8 mouse cellular contexts compared by ENCODE assay signal in the genomic region with DNA sequence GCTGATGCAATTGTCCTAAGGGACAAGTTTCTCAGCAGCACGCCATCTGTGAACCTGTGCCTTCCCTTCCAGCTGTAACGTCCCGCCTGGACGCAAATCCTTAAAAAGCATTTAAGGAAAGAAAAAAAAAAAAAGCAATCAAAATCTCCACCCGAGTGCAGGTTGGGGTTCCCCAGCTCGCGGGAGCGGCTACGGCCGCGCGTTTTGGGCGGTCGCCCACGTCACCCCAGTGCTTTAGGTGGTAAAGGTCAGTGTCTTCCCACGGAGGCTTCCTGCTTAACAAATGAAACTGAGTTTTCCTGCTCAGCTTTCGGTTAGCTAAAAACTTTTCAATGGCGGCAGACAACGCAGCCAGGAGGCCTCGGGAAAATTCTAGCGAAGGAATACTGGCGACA. TPM values are rescaled to one million over a fixed set of nuclear protein-coding genes. Genes with fewer than 3 reads are reported as not detected.
DNase-seq lines count a peak whose midpoint lies in the region; ATAC-seq and TF ChIP-seq lines count a peak whose summit lies in the region.

No protein-coding gene starts in this region.

- TF ChIP-seq CTCF in olfactory bulb, adult 2 months (IDR thresholded peaks at IDR 0.05; ENCODE audit: insufficient read depth, low read depth, low read length): no peak

- peak; percentile 21 to 65 for DNase-seq in adrenal gland, adult (ENCODE audit: inconsistent age in 2 of 2, low spot score in 1 of 2)
- no peak for DNase-seq in adrenal gland, postnatal 4 days (ENCODE audit: low spot score in 2 of 2)
- DNase-seq in thymus, postnatal 14 days: peak; percentile 7
- no peak for DNase-seq in thymus, adult 18-20 months
- DNase-seq in kidney, postnatal 14 days: peak; percentile 24
- no peak for DNase-seq in testis, postnatal 14 days (ENCODE audit: low spot score)

- TF ChIP-seq POLR2A in olfactory bulb, adult 2 months (IDR thresholded peaks at IDR 0.05; ENCODE audit: insufficient read depth, low read depth, low read length): no peak

- H3K4me3 ChIP-seq in olfactory bulb, adult 2 months (ENCODE audit: insufficient read depth, low read depth, low read length): peak overlapping the region; percentile 53

- 7% methylated on average over 22 of the region's 22 CpGs for WGBS in olfactory bulb, adult 2 months

- no peak; the same call in 1 of the 2 replicates for ATAC-seq in monocyte, adult 5-6 weeks (replicated peaks; ENCODE audit: insufficient number of reproducible peaks, low FRiP score, low TSS enrichment, poor library complexity, severe bottlenecking)

- peaks cover 9% of the 10 kb centered on the region; the same call in 1 of the 2 replicates for H3K4me1 ChIP-seq in olfactory bulb, adult 2 months (ENCODE audit: control insufficient read depth, insufficient read depth, low read length)

- H3K27ac ChIP-seq in olfactory bulb, adult 2 months (ENCODE audit: insufficient read depth, low read depth, low read length): no peak overlapping the region

RNA-seq across cellular contexts. Expression of gene Gjb2, which starts 0.8 kb away (rescaled TPM):
- total RNA-seq in adrenal gland, postnatal 4 days (2021): 10 to 100 TPM in 1 of 2 experiments, 1 to 10 TPM in 1; 3.7 to 13.6 TPM
- not detected in 2 replicates for polyA plus RNA-seq in olfactory bulb, adult 2 months (2012; ENCODE audit: insufficient read depth, insufficient read length, low replicate concordance, missing spikeins)
- 8.2 to 9.6 TPM (median 9.0 TPM) in 3 replicates for total RNA-seq in monocyte, adult 5-6 weeks (2017)

RNA-seq across cellular contexts. Expression of gene Gm4491, which starts 12.0 kb away (rescaled TPM):
- total RNA-seq in adrenal gland, postnatal 4 days (2021): not detected
- polyA plus RNA-seq in olfactory bulb, adult 2 months (2012; ENCODE audit: insufficient read depth, insufficient read length, low replicate concordance, missing spikeins): not detected in 2 replicates
- not detected in 3 replicates for total RNA-seq in monocyte, adult 5-6 weeks (2017)

RNA-seq across cellular contexts. Expression of gene Gjb6, which starts 29.7 kb away (rescaled TPM):
- total RNA-seq in adrenal gland, postnatal 4 days (2021): not detected
- polyA plus RNA-seq in olfactory bulb, adult 2 months (2012; ENCODE audit: insufficient read depth, insufficient read length, low replicate concordance, missing spikeins): not detected in 2 replicates
- not detected in 3 replicates for total RNA-seq in monocyte, adult 5-6 weeks (2017)

RNA-seq across cellular contexts. Expression of gene Gja3, which starts 45.8 kb away (rescaled TPM):
- 1 to 10 TPM in 1 of 2 experiments, under 1 TPM in 1; 0.59 to 1.8 TPM for total RNA-seq in adrenal gland, postnatal 4 days (2021)
- polyA plus RNA-seq in olfactory bulb, adult 2 months (2012; ENCODE audit: insufficient read depth, insufficient read length, low replicate concordance, missing spikeins): not detected in 2 replicates
- total RNA-seq in monocyte, adult 5-6 weeks (2017): not detected in 3 replicates

Comparison
In these comparisons a context has a peak if more than half of its experiments do, and no peak if none do; other contexts are left out.
1. DNase-seq: peak in adrenal gland, adult (2 of 2), thymus, postnatal 14 days (single experiment) and kidney, postnatal 14 days (single experiment); none in adrenal gland, postnatal 4 days (0 of 2), thymus, adult 18-20 months (0 of 2) and testis, postnatal 14 days (single experiment).